Mouse (Mus musculus) erythroblast, embryonic 14.5 days (primary cell): ENCODE data around the gene Hk1.

Experiments used
- GATA1 ChIP-seq: IDR thresholded peaks from 2 replicates; pipeline ENCODE4 v1.6.1; 2012; ENCODE audit warnings: low read length, inconsistent platforms, mixed read lengths
- TAL1 ChIP-seq: IDR thresholded peaks from 3 replicates; pipeline ENCODE4 v1.6.1; 2012; ENCODE audit warnings: low read length, inconsistent platforms, mixed read lengths

DNA sequence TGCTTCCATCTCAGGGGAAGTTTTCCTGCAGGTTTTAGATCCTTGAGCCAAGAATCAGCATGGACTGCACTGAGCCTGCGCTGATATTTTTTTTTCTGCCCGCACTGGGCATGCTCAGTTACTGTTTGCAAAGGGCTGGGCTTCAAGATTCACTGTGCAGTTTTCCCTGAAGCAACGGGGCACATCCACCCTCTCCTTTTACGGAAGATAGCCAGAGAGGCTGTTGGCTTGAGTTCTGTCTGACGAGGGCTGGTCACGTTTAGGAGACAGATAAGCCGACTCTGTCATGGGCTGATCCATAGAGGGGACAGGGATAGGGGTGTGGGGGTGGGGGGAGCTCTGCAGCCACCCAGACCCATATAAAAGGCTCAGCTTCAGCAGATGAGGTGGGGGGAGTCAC, 47.2 kb downstream of the Hk1 start:
- peak; percentile 30; the same call in 1 of the 2 replicates for TF ChIP-seq GATA1
- TF ChIP-seq TAL1, result peak; percentile 33; the same call in 1 of the 3 replicates
